Mouse (Mus musculus) C2C12 (cell line): ENCODE results near the gene Syt14. TPM values are rescaled to one million over a fixed set of nuclear protein-coding genes. Genes with fewer than 3 reads are reported as not detected.

Source experiments
- H3K27me3 ChIP-seq: one replicate; pipeline ENCODE4 v1.6.1; 2011; ENCODE audit not compliant: control insufficient read depth, insufficient read depth, insufficient read length
- H3K36me3 ChIP-seq: one replicate; pipeline ENCODE4 v1.6.1; 2011; ENCODE audit not compliant: control insufficient read depth, insufficient read depth
- H3K4me3 ChIP-seq: one replicate; pipeline ENCODE4 v1.5.1; 2011; ENCODE audit warnings: mild to moderate bottlenecking, control low read depth; ENCODE audit not compliant: poor library complexity, insufficient read depth, severe bottlenecking
- H3K79me2 ChIP-seq: one replicate; pipeline ENCODE4 v1.6.1; 2011; ENCODE audit not compliant: control insufficient read depth, insufficient read depth
- H3K79me3 ChIP-seq: one replicate; pipeline ENCODE4 v1.6.1; 2011; ENCODE audit warnings: low read depth, control low read depth
- H3ac ChIP-seq: one replicate; pipeline ENCODE3; 2011; ENCODE audit warnings: low read depth; ENCODE audit not compliant: control insufficient read depth, insufficient read length
- CEBPB ChIP-seq: IDR thresholded peaks from one replicate; pipeline ENCODE4 v1.6.1; 2011; ENCODE audit warnings: low read depth, mild to moderate bottlenecking, control low read depth, moderate library complexity
- CTCF ChIP-seq: IDR thresholded peaks from one replicate; pipeline ENCODE4 v1.5.1; 2011; ENCODE audit not compliant: control insufficient read depth, insufficient read depth, insufficient read length
- FOSL1 ChIP-seq: IDR thresholded peaks from one replicate; pipeline ENCODE4 v1.8.0; 2011; ENCODE audit warnings: mild to moderate bottlenecking, low read length; ENCODE audit not compliant: poor library complexity, insufficient read depth, severe bottlenecking
- MAX ChIP-seq: IDR thresholded peaks from one replicate; pipeline ENCODE4 v1.6.1; 2011; ENCODE audit warnings: mild to moderate bottlenecking, control low read depth
- MYOD1 ChIP-seq: IDR thresholded peaks from one replicate; pipeline ENCODE4 v1.6.1; 2011; ENCODE audit warnings: low read depth; ENCODE audit not compliant: control insufficient read depth, insufficient read length
- MYOG ChIP-seq: IDR thresholded peaks from one replicate; pipeline ENCODE4 v1.6.1; 2011; ENCODE audit not compliant: control insufficient read depth, insufficient read length; ENCODE audit errors: extremely low read depth
- USF1 ChIP-seq: IDR thresholded peaks from one replicate; pipeline ENCODE4 v1.6.1; 2011; ENCODE audit warnings: low read depth, mild to moderate bottlenecking, control low read depth, moderate library complexity
- polyA plus RNA-seq: library from polyadenylated mRNA; unstranded; fragments of >200 nt; fragmentation: generic; extraction: Trizol; gene quantifications from one replicate; pipeline ENCODE4 v1.2.1, GENCODE M21; 2012; ENCODE audit warnings: missing spikeins

Syt14 gene
- polyA plus RNA-seq, 1 experiment: not detected

GRCm38 (mm10) chr1:193059596-193059995, 24.0 kb upstream of the Syt14 start:
- Histone ChIP-seq H3K4me3 (no peak overlapping the region), H3K36me3 (no peaks in the 10 kb centered on the region), H3K79me3 (no peaks in the 10 kb centered on the region), H3K79me2 (no peaks in the 10 kb centered on the region), H3ac (no peak overlapping the region), H3K27me3 (no peaks in the 10 kb centered on the region)
- TF ChIP-seq CTCF (no peak), MYOG (no peak), MAX (no peak), FOSL1 (no peak), MYOD1 (no peak), CEBPB (no peak), USF1 (no peak)

DNA sequence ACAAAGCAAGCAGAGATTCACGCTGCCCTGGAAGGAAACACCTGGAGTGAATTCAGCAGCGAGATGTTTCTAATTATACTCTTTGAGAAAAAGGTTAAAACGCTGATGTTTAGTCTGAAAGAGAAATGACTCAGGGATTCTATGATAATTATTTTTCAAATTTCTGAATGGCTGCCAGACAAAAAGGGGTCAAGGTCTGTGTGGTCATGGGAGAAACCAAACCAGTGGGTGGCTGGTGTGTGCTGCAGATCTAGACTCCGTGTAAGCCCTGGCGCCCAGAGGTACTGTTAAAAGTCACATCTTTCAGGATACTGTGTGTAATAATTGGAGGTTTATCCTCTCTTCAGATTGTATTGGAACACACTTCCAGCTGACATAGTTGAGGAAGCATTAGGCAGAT, 18.8 kb upstream of the Syt14 start:
- H3ac ChIP-seq: no peak overlapping the region
- no peaks in the 10 kb centered on the region for H3K79me3 ChIP-seq
- no peak for TF ChIP-seq CTCF
- no peak for TF ChIP-seq MYOG
- no peak for TF ChIP-seq FOSL1
- no peak for TF ChIP-seq CEBPB
- no peak for TF ChIP-seq MAX
- no peak for TF ChIP-seq USF1
- TF ChIP-seq MYOD1: no peak
- H3K79me2 ChIP-seq: no peaks in the 10 kb centered on the region
- no peak overlapping the region for H3K4me3 ChIP-seq
- H3K27me3 ChIP-seq: no peaks in the 10 kb centered on the region
- H3K36me3 ChIP-seq: no peaks in the 10 kb centered on the region

GRCm38 (mm10) chr1:193053065-193053464, 17.5 kb upstream of the Syt14 start:
- no peak overlapping the region for H3ac ChIP-seq
- H3K79me2 ChIP-seq: no peaks in the 10 kb centered on the region
- no peaks in the 10 kb centered on the region for H3K79me3 ChIP-seq
- H3K4me3 ChIP-seq: no peak overlapping the region
- TF ChIP-seq MAX: no peak
- H3K36me3 ChIP-seq: no peaks in the 10 kb centered on the region
- H3K27me3 ChIP-seq: no peaks in the 10 kb centered on the region

GRCm38 (mm10) chr1:193047616-193048015, 12.0 kb upstream of the Syt14 start:
- TF ChIP-seq MYOG (no peak), FOSL1 (no peak), CEBPB (no peak), CTCF (no peak), MYOD1 (no peak), MAX (no peak), USF1 (no peak)
- H3ac ChIP-seq: no peak overlapping the region
- H3K4me3 ChIP-seq: no peak overlapping the region
- H3K79me2 ChIP-seq: no peaks in the 10 kb centered on the region
- no peaks in the 10 kb centered on the region for H3K36me3 ChIP-seq
- no peaks in the 10 kb centered on the region for H3K79me3 ChIP-seq
- no peaks in the 10 kb centered on the region for H3K27me3 ChIP-seq

DNA sequence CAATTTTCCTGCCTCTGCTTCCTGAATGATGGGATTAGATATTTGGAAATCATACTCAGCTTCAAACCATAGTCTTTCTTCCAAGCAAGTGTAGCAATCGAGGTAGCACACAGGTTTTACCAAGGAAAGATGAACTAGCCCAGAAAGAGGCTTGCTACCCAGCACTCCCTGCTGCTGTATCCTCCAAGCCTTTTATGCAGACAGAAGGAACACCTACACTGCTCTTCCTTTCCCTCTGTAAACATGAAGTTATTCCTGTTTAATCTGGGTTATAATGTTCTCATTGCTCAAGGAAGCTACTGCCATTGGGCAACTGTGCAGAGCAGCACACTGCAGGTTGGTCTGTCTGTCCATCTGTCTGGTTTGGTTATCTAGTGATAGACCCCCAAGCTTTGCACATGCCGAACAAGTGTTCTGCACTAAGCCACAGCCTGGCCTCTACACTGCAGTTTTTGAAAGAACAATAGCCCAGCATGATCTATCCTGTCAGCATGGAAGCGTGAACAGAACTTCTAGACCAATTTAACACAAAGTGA, 7.3 kb upstream of the Syt14 start:
- no peaks in the 10 kb centered on the region for H3K27me3 ChIP-seq
- no peak for TF ChIP-seq CTCF
- TF ChIP-seq MYOD1: no peak
- no peak for TF ChIP-seq MYOG
- no peak for TF ChIP-seq USF1
- TF ChIP-seq MAX: no peak
- no peak overlapping the region for H3K4me3 ChIP-seq
- H3K79me2 ChIP-seq: no peaks in the 10 kb centered on the region
- H3K79me3 ChIP-seq: no peaks in the 10 kb centered on the region
- H3K36me3 ChIP-seq: no peaks in the 10 kb centered on the region
- H3ac ChIP-seq: no peak overlapping the region

GRCm38 (mm10) chr1:193034951-193035370, 614 bp downstream of the Syt14 start:
- TF ChIP-seq USF1 (no peak), MYOG (no peak), MYOD1 (no peak), FOSL1 (no peak)
- H3ac ChIP-seq: no peak overlapping the region
- no peaks in the 10 kb centered on the region for H3K79me2 ChIP-seq
- peaks cover 10% of the 10 kb centered on the region for H3K27me3 ChIP-seq
- no peak overlapping the region for H3K4me3 ChIP-seq
- no peaks in the 10 kb centered on the region for H3K79me3 ChIP-seq
- H3K36me3 ChIP-seq: no peaks in the 10 kb centered on the region
